In the genomic region with DNA sequence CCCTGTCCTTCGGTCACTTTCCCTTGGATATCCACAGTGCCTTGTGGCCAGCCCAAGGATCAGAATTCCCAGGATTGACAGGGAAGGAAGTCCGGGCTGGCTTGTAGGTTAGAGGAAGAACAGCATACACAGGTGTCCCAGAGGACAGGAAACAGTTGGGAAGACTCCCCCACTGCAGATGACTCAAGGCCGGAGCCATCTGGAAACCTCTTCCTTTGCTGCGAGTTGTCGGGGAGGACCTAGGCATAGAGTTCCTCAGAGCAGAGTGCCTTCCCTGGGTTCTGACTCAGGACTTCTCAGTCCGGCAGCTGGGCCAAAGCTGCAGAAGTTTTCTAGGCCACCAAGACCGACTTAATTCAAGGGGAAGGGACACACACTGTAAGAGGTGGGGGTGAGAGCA, we compare ENCODE assay signal across 15 mouse cellular contexts. TPM values are rescaled to one million over a fixed set of nuclear protein-coding genes. Genes with fewer than 3 reads are reported as not detected.
A peak's percentile ranks its signal among the peaks of the same experiment; 100 is the strongest.
DNase-seq lines count a peak whose midpoint lies in the region; ATAC-seq and TF ChIP-seq lines count a peak whose summit lies in the region.
"Had no signal": no experiment of that assay in that cellular context is flagged by ENCODE, and none has a peak within 500 bp of the region (broad histone marks: within the 10 kb centered on the region; RNA-seq: fewer than 3 reads in every experiment).

No protein-coding gene starts in this region.

- ATAC-seq in intestine, embryonic 14.5 days (replicated peaks; ENCODE audit: low FRiP score, low TSS enrichment, low read depth), result 0 out of 2 replicates have a peak, but pooled peaks have one; percentile 23
- ATAC-seq in intestine, postnatal 0 days, result no peak
- ATAC-seq in lung, embryonic 16.5 days (ENCODE audit: low read depth), result peak; percentile 65; the same call in 1 of the 2 replicates
- no peak for ATAC-seq in embryonic facial prominence, embryonic 14.5 days (ENCODE audit: low read depth)
- 0 out of 2 replicates have a peak, but pooled peaks have one; percentile 26 for ATAC-seq in intestine, embryonic 15.5 days
- ATAC-seq in forebrain, embryonic 14.5 days, result no peak
- ATAC-seq: CD4-positive, CD25-positive, alpha-beta regulatory T cell, adult 4 months; inflammation-experienced regulatory T-cells, adult 6 months had no signal

- peak overlapping the region; percentile 9; the same call in 1 of the 2 replicates for H3K27ac ChIP-seq in intestine, embryonic 14.5 days (ENCODE audit: low read depth)
- no peak overlapping the region for H3K27ac ChIP-seq in intestine, postnatal 0 days (ENCODE audit: low read depth, low read length)
- H3K27ac ChIP-seq in lung, embryonic 16.5 days (ENCODE audit: low read length), result peak overlapping the region; percentile 43
- no peak overlapping the region for H3K27ac ChIP-seq in embryonic facial prominence, embryonic 14.5 days (replicated peaks; ENCODE audit: low read depth, low read length)
- 0 out of 2 replicates have a peak overlapping the region, but pooled peaks have one; percentile 22 for H3K27ac ChIP-seq in intestine, embryonic 15.5 days
- no peak overlapping the region for H3K27ac ChIP-seq in forebrain, embryonic 14.5 days (ENCODE audit: low read depth, low read length)
- H3K27ac ChIP-seq: hindbrain, embryonic 10.5 days; liver, embryonic 14.5 days had no signal

- H3K36me3 ChIP-seq in intestine, embryonic 14.5 days (ENCODE audit: control insufficient read depth, insufficient read depth, low read length), result no peaks in the 10 kb centered on the region
- no peaks in the 10 kb centered on the region for H3K36me3 ChIP-seq in intestine, postnatal 0 days (ENCODE audit: control insufficient read depth, insufficient read depth)
- H3K36me3 ChIP-seq in lung, embryonic 16.5 days (ENCODE audit: control insufficient read depth, insufficient read depth, low read length), result no peaks in the 10 kb centered on the region
- no peaks in the 10 kb centered on the region for H3K36me3 ChIP-seq in embryonic facial prominence, embryonic 14.5 days (ENCODE audit: control insufficient read depth, insufficient read depth, low read length)
- no peaks in the 10 kb centered on the region for H3K36me3 ChIP-seq in intestine, embryonic 15.5 days
- H3K36me3 ChIP-seq in forebrain, embryonic 14.5 days (ENCODE audit: control insufficient read depth, insufficient read depth, low read length), result no peaks in the 10 kb centered on the region
- H3K36me3 ChIP-seq: hindbrain, embryonic 10.5 days had no signal

- no peak overlapping the region for H3K4me3 ChIP-seq in intestine, embryonic 14.5 days (ENCODE audit: low read depth, low read length)
- no peak overlapping the region for H3K4me3 ChIP-seq in intestine, postnatal 0 days (ENCODE audit: low read depth, low read length)
- no peak overlapping the region for H3K4me3 ChIP-seq in lung, embryonic 16.5 days (ENCODE audit: low read length)
- H3K4me3 ChIP-seq in lung, adult 2 months (replicated peaks; ENCODE audit: extremely low read depth, low read depth, low read length), result no peak overlapping the region
- H3K4me3 ChIP-seq in embryonic facial prominence, embryonic 14.5 days (ENCODE audit: low read depth, low read length), result no peak overlapping the region
- no peak overlapping the region for H3K4me3 ChIP-seq in intestine, embryonic 15.5 days (replicated peaks)
- no peak overlapping the region for H3K4me3 ChIP-seq in forebrain, embryonic 14.5 days (ENCODE audit: low read depth, low read length)
- H3K4me3 ChIP-seq: hindbrain, embryonic 10.5 days had no signal

- H3K9me3 ChIP-seq in intestine, embryonic 14.5 days (ENCODE audit: control insufficient read depth, low read length), result no peaks in the 10 kb centered on the region
- no peaks in the 10 kb centered on the region for H3K9me3 ChIP-seq in intestine, postnatal 0 days (ENCODE audit: control insufficient read depth)
- H3K9me3 ChIP-seq in lung, embryonic 16.5 days (ENCODE audit: control insufficient read depth, low read length), result no peaks in the 10 kb centered on the region
- H3K9me3 ChIP-seq in embryonic facial prominence, embryonic 14.5 days (ENCODE audit: control insufficient read depth, low read length), result no peaks in the 10 kb centered on the region
- no peaks in the 10 kb centered on the region for H3K9me3 ChIP-seq in intestine, embryonic 15.5 days
- H3K9me3 ChIP-seq in forebrain, embryonic 14.5 days (replicated peaks; ENCODE audit: control insufficient read depth, low read length), result no peaks in the 10 kb centered on the region
- H3K9me3 ChIP-seq: hindbrain, embryonic 10.5 days had no signal

- H3K9ac ChIP-seq in intestine, embryonic 14.5 days (ENCODE audit: low read length), result no peak overlapping the region
- no peak overlapping the region for H3K9ac ChIP-seq in intestine, postnatal 0 days (ENCODE audit: low read depth, low read length)
- no peak overlapping the region for H3K9ac ChIP-seq in lung, embryonic 16.5 days (ENCODE audit: low read length)
- H3K9ac ChIP-seq in embryonic facial prominence, embryonic 14.5 days (ENCODE audit: low read depth, low read length), result no peak overlapping the region; the same call in 1 of the 2 replicates
- H3K9ac ChIP-seq in intestine, embryonic 15.5 days, result no peak overlapping the region
- no peak overlapping the region for H3K9ac ChIP-seq in forebrain, embryonic 14.5 days (ENCODE audit: low read length)
- H3K9ac ChIP-seq: liver, embryonic 14.5 days had no signal

- no peak for TF ChIP-seq POLR2A in lung, adult 2 months (IDR thresholded peaks at IDR 0.05; ENCODE audit: borderline replicate concordance, extremely low read depth, low read depth, low read length)

- H3K4me2 ChIP-seq in intestine, embryonic 14.5 days (ENCODE audit: low read length), result no peak overlapping the region
- H3K4me2 ChIP-seq in intestine, postnatal 0 days (replicated peaks; ENCODE audit: low read depth), result no peak overlapping the region
- H3K4me2 ChIP-seq in lung, embryonic 16.5 days (ENCODE audit: low read depth, low read length), result no peak overlapping the region
- no peak overlapping the region for H3K4me2 ChIP-seq in embryonic facial prominence, embryonic 14.5 days (ENCODE audit: low read depth, low read length)
- no peak overlapping the region for H3K4me2 ChIP-seq in intestine, embryonic 15.5 days (replicated peaks)
- H3K4me2 ChIP-seq in forebrain, embryonic 14.5 days (ENCODE audit: low read length), result no peak overlapping the region

- peaks cover 18% of the 10 kb centered on the region; the same call in 1 of the 2 replicates for H3K4me1 ChIP-seq in intestine, embryonic 14.5 days (replicated peaks; ENCODE audit: control insufficient read depth, insufficient read depth, low read length)
- H3K4me1 ChIP-seq in intestine, postnatal 0 days (replicated peaks; ENCODE audit: control insufficient read depth, insufficient read depth, low read length), result peaks cover 5% of the 10 kb centered on the region; the same call in 1 of the 2 replicates
- H3K4me1 ChIP-seq in lung, embryonic 16.5 days (replicated peaks; ENCODE audit: control insufficient read depth, insufficient read depth, low read length), result peaks cover 3% of the 10 kb centered on the region; the same call in 1 of the 2 replicates
- no peaks in the 10 kb centered on the region for H3K4me1 ChIP-seq in lung, adult 2 months (ENCODE audit: control insufficient read depth, insufficient read depth, low read length)
- 0 out of 2 replicates have a peak, but pooled peaks cover 3% of the 10 kb centered on the region for H3K4me1 ChIP-seq in embryonic facial prominence, embryonic 14.5 days (ENCODE audit: control insufficient read depth, insufficient read depth, low read length)
- H3K4me1 ChIP-seq in intestine, embryonic 15.5 days (replicated peaks), result peaks cover 8% of the 10 kb centered on the region; the same call in 1 of the 2 replicates
- H3K4me1 ChIP-seq in forebrain, embryonic 14.5 days (ENCODE audit: control insufficient read depth, insufficient read depth, low read length), result no peaks in the 10 kb centered on the region

- no peak for TF ChIP-seq CTCF in intestine, postnatal 0 days (IDR thresholded peaks at IDR 0.05; ENCODE audit: low read depth)
- TF ChIP-seq CTCF in lung, adult 2 months (IDR thresholded peaks at IDR 0.05; ENCODE audit: insufficient read depth, low read length), result no peak

- DNase-seq in intestine, embryonic 14.5 days (ENCODE audit: low spot score), result no peak
- no peak for DNase-seq in lung, adult 2 months
- peak; percentile 33 for DNase-seq in embryonic facial prominence, embryonic 14.5 days (ENCODE audit: low spot score)
- DNase-seq in forebrain, embryonic 14.5 days (ENCODE audit: low spot score), result no peak
- DNase-seq in thymus, postnatal 14 days, result no peak
- DNase-seq: cerebellum, adult 11-12 months; gastrocnemius, postnatal 25 days; thymus, postnatal 25 days had no signal

- H3K27me3 ChIP-seq in intestine, embryonic 14.5 days (replicated peaks; ENCODE audit: control insufficient read depth, insufficient read depth, low read length), result no peaks in the 10 kb centered on the region
- H3K27me3 ChIP-seq in intestine, postnatal 0 days (replicated peaks; ENCODE audit: control insufficient read depth, insufficient read depth, low read length), result no peaks in the 10 kb centered on the region
- no peaks in the 10 kb centered on the region for H3K27me3 ChIP-seq in lung, embryonic 16.5 days (ENCODE audit: control insufficient read depth, insufficient read depth, low read depth, low read length)
- no peaks in the 10 kb centered on the region for H3K27me3 ChIP-seq in embryonic facial prominence, embryonic 14.5 days (replicated peaks; ENCODE audit: control insufficient read depth, insufficient read depth, low read length)
- no peaks in the 10 kb centered on the region for H3K27me3 ChIP-seq in intestine, embryonic 15.5 days (replicated peaks)
- H3K27me3 ChIP-seq in forebrain, embryonic 14.5 days (replicated peaks; ENCODE audit: control insufficient read depth, insufficient read depth, low read length), result no peaks in the 10 kb centered on the region

- 52% methylated on average over 7 of the region's 7 CpGs for WGBS in intestine, embryonic 14.5 days
- 71% methylated on average over 7 of the region's 7 CpGs for WGBS in intestine, postnatal 0 days
- 66% methylated on average over 7 of the region's 7 CpGs for WGBS in lung, embryonic 16.5 days
- 72% methylated on average over 7 of the region's 7 CpGs for WGBS in lung, adult 2 months
- 64% methylated on average over 7 of the region's 7 CpGs for WGBS in embryonic facial prominence, embryonic 14.5 days
- WGBS in intestine, embryonic 15.5 days, result 51% methylated on average over 7 of the region's 7 CpGs
- WGBS in forebrain, embryonic 14.5 days, result 77% methylated on average over 7 of the region's 7 CpGs

RNA-seq across cellular contexts. Expression of a gene that starts 33.0 kb away (rescaled TPM):
- polyA plus RNA-seq in intestine, embryonic 14.5 days (2014; fragmentation: Nextera tagmentation; extraction: Ambion mirVana), result 12.1 and 12.7 TPM in 2 replicates
- polyA plus RNA-seq in intestine, postnatal 0 days (2015; fragmentation: Nextera tagmentation; extraction: Ambion mirVana), result 3.1 and 4.2 TPM in 2 replicates
- polyA plus RNA-seq in lung, embryonic 16.5 days (2015; fragmentation: Nextera tagmentation; extraction: Ambion mirVana), result 7.0 and 7.5 TPM in 2 replicates
- 10.8 and 12.4 TPM in 2 replicates for polyA plus RNA-seq in lung, adult 2 months (2012; rRNA removed)
- polyA plus RNA-seq in embryonic facial prominence, embryonic 14.5 days (2014; fragmentation: Nextera tagmentation; extraction: Ambion mirVana), result 11.1 and 12.0 TPM in 2 replicates
- polyA plus RNA-seq in intestine, embryonic 15.5 days (2015; fragmentation: Nextera tagmentation; extraction: Ambion mirVana), result 5.8 and 7.1 TPM in 2 replicates
- polyA plus RNA-seq in forebrain, embryonic 14.5 days (2014; fragmentation: Nextera tagmentation; extraction: Ambion mirVana), result 12.6 and 14.5 TPM in 2 replicates
- polyA plus RNA-seq: CD4-positive, CD25-positive, alpha-beta regulatory T cell, adult 4 months; inflammation-experienced regulatory T-cells, adult 6 months had no signal

RNA-seq across cellular contexts. Expression of a gene that starts 48.6 kb away (rescaled TPM):
- 77.1 and 78.0 TPM in 2 replicates for polyA plus RNA-seq in intestine, embryonic 14.5 days (2014; fragmentation: Nextera tagmentation; extraction: Ambion mirVana)
- polyA plus RNA-seq in intestine, postnatal 0 days (2015; fragmentation: Nextera tagmentation; extraction: Ambion mirVana), result 56.4 and 57.3 TPM in 2 replicates
- polyA plus RNA-seq in lung, embryonic 16.5 days (2015; fragmentation: Nextera tagmentation; extraction: Ambion mirVana), result 96.3 and 100 TPM in 2 replicates
- polyA plus RNA-seq in lung, adult 2 months (2012; rRNA removed), result 132 and 170 TPM in 2 replicates
- 78.8 and 86.4 TPM in 2 replicates for polyA plus RNA-seq in embryonic facial prominence, embryonic 14.5 days (2014; fragmentation: Nextera tagmentation; extraction: Ambion mirVana)
- 81.8 and 88.2 TPM in 2 replicates for polyA plus RNA-seq in intestine, embryonic 15.5 days (2015; fragmentation: Nextera tagmentation; extraction: Ambion mirVana)
- polyA plus RNA-seq in forebrain, embryonic 14.5 days (2014; fragmentation: Nextera tagmentation; extraction: Ambion mirVana), result 53.6 and 72.5 TPM in 2 replicates

Comparison
In these comparisons a context has a peak if more than half of its experiments do, and no peak if none do; other contexts are left out.
1. ATAC-seq: peak in intestine, embryonic 14.5 days (single experiment), lung, embryonic 16.5 days (single experiment) and intestine, embryonic 15.5 days (single experiment); none in intestine, postnatal 0 days (single experiment), embryonic facial prominence, embryonic 14.5 days (single experiment) and forebrain, embryonic 14.5 days (single experiment).
2. H3K27ac ChIP-seq: peak in intestine, embryonic 14.5 days (single experiment), lung, embryonic 16.5 days (single experiment) and intestine, embryonic 15.5 days (single experiment); none in intestine, postnatal 0 days (single experiment), embryonic facial prominence, embryonic 14.5 days (single experiment) and forebrain, embryonic 14.5 days (single experiment).